Mouse (Mus musculus) ES-CJ7 (cell line): ENCODE data around the gene 1700016D06Rik.

Source experiments
- DNase-seq: peaks from one replicate; pipeline ENCODE4 v3.0.0; 2011; ENCODE audit warnings: low read depth, low spot score

1700016D06Rik gene

DNA sequence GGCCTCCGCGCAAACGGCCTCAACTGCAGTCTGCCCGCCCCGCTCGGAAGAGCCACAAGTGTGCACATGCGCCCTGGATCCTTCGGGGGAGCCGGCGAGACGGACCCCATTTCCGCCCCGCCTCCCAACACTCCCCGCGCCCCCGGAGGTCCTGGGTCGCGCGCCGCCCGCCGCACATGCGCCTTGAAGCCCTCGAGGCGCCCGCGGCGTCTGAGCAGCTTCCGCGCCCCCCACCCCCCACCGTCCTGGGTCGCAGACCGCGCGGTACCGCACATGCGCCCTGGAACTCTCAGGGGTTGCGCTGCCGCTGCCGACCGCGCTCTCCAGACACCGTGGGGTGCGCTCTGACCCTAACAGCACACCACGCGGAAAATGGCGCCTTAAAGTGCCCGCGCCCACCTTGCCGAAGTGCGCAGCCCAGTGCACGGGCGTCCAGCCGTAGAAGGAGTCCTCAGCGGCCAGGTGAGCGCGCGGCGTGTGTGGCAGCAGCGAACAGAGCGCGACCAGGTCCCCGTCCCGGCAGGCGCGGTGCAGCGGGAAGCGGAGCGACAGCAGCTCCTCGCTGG is 65.8 kb downstream of the 1700016D06Rik start:
- peak; percentile 96 for DNase-seq

GRCm38 (mm10) chr8:11634331-11635011 is 66.4 kb downstream of the 1700016D06Rik start:
- DNase-seq, result no peak

GRCm38 (mm10) chr8:11633414-11633813 is 67.4 kb downstream of the 1700016D06Rik start:
- DNase-seq, result no peak

GRCm38 (mm10) chr8:11632406-11632805 is 68.5 kb downstream of the 1700016D06Rik start:
- DNase-seq, result no peak

GRCm38 (mm10) chr8:11629206-11629605 is 71.7 kb downstream of the 1700016D06Rik start:
- no peak for DNase-seq

GRCm38 (mm10) chr8:11628506-11629132 is 72.2 kb downstream of the 1700016D06Rik start:
- DNase-seq, result no peak

DNA sequence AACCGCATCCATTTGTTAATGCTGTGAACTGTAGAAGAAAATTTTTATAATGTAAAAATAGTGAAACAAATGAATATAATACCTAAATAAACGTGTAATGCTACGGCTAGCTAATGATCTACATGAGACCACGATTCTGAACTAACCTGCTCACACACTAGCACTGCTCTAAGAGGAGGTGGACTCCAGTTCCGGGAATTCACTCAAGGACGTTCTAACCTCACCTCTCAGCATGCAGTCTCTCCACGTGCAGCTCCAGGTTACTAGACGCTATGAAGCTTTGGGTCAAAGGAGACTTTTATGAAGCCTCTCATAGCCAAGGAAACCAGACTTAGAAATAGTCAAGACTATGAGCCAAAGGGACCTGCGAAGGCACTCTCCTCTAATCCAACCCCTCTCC is 73.1 kb downstream of the 1700016D06Rik start:
- DNase-seq, result peak; percentile 71

DNA sequence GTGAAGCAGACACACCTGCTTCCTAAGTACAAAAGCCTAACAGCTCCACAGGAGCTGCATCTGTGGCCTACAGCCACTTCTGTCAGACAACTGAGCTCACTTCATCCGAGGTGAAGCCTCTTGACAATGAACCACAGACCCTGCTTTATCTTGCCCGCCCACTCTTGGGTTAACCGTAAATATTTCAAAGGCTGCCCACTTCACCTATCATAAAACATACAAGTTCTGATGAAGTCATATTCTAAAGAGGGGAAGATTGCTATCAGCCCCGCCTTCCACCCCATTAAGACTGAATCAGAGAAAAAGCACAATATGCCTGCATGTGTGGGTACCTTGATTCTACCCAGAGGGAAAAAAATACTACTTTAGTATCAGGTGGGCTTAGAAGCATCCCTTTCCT is 75.8 kb downstream of the 1700016D06Rik start:
- DNase-seq, result no peak

- no peak for DNase-seq
Observed at GRCm38 (mm10) chr8:11619091-11619490, 81.8 kb downstream of the 1700016D06Rik start.

DNA sequence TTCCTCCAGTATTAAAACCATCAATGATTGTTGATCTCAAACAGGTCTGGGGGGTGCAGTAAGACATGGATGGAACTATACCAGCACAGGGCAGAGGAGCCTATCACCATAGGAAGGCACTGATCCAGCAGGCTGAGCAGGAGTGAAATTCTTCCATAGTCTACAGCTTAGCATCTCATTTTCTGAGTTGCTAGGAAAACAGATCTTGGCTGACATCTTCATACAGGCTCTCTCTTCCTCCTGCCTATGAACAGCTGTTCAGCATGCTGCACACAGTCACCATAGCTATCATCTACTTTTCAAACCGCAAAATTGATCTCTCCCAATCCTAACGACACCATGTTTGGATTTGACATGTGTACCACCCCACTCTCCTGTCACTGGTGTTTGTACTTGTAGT is 82.8 kb downstream of the 1700016D06Rik start:
- DNase-seq, result no peak

DNA sequence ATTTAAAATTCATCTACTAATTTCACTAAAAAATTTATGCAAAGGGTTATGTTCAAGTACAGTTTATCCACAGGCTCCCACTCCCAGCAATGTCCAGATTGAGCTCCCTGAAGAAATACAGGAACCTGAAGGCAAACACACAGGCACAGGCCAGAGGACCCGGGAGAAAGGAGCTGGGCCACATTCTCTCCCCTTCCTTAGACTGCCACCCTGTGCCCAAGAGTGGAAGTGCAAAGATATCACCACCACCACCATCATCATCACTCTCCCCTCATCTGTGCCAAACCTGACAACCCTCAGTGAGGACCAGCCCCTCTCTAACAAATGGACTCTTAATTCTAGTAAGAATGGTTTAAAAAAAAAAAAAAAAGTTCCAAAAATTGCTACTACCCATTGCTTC is 84.6 kb downstream of the 1700016D06Rik start:
- peak; percentile 64 for DNase-seq

DNA sequence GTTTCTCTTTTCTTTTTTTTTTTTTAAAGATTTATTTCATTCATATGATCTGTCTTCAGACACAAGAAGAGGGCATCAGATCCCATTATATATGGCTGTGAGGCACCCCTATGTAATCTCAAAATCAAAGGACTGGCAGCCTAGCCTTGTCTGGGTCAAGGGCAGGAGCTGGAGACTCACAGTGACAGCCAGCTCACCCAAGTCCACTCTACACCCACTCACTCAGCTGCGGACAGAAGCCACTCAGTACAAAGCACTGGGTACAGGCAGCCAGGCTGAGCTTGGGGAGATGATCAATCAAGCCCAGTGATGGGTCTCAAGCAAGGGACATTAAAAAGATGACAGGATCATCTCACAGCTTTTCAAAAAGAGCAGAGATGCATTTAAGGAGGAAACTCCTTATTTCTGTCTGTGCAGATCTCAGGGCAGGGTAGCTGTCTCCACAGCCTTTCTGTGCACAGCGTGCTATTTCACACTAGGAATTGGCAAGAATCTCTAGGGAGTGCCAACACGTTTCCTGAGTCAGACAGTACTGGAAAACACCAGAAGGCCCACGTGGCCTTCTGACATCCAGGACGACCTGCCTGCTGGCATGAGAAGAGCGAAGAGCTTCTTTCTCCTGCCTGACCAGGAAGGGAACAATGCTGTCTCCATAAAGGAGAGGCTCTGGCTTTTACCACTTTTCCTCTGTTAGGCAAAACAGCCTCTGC is 86.6 kb downstream of the 1700016D06Rik start:
- DNase-seq, result no peak

DNA sequence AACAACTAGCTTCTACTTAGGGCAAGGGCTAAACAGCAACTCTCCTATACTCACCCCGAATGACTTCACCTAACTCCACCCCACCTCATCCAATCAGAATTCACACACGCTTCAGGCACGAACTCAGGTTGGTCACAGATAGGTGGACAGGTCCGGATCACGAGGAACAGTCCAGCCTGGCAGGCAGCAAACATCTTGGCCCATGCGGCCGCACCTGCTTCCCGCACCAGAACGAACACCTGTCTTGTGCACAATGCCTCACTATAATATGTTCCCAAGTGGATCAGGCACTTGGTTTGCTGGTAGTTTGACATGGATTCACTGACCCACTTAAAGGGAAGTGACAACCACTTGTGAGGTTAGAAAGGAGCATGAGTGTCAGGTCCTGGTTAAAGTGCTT is 92.0 kb downstream of the 1700016D06Rik start:
- DNase-seq, result peak; percentile 45
